Mouse (Mus musculus): ENCODE measurements at regions not wholly inside any gene's neighbourhood (a gene's known extent, or its start where the extent isn't known, plus 50 kb on each side); places are given as distances from the start of the nearest gene placed in this dataset.

DNA sequence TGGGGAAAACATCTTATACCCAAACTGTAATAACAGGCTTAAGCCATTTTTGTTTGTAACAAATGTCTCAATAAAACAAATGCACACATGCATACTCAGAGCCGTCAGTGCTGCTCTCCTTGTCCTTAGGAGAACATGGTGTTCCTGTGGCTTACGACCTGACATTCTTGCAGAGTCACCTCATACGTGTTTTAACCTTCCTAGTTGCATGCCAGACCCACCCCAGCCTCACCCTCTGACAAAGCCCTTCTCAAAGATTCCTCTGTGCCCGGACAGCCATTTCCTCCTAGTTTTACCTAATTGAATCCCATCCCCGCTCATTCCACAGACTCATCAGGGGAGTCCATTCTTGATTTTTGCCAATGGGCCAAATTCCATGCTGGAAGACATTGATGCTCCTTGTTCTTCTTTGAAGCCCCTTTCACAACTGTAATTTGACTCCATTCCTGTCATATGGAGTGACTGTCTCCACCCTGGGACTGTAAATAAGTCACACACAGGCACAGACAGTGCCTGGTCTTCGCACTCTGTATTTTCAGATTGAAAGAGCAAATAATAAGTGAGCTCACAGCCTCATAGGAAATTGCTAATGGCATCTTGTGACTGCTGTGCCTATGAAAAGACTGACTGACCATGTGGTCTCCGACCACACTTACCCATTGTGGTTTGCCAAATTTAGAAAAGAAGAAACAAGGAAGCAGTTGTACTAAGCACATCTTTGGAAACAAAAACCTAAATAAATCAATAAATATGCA is 206.6 kb upstream of the Gmds start:
- TF ChIP-seq EP300 (IDR thresholded peaks at IDR 0.05; ENCODE audit: insufficient read depth, low read depth, low read length), result no peak
- no peak for TF ChIP-seq POLR2A (IDR thresholded peaks at IDR 0.05; ENCODE audit: insufficient read depth, low read depth, low read length)
- TF ChIP-seq CTCF (IDR thresholded peaks at IDR 0.05), result no peak
